Mouse (Mus musculus): Measurements from ENCODE around the gene Arl6ip1. TPM values are rescaled to one million over a fixed set of nuclear protein-coding genes. Genes with fewer than 3 reads are reported as not detected.

The Arl6ip1 gene
- polyA plus RNA-seq, 1 experiment from 2014 or later = 593 TPM

- ATAC-seq (ENCODE audit: low FRiP score) = no peak
- no peak overlapping the region for H3K27ac ChIP-seq
- no peak overlapping the region for H3K4me3 ChIP-seq
- H3K4me1 ChIP-seq (replicated peaks) = peaks cover 29% of the 10 kb centered on the region
- peak overlapping the region; percentile 67; the same call in 1 of the 2 replicates for H3K4me2 ChIP-seq
- H3K27me3 ChIP-seq = no peaks in the 10 kb centered on the region
- WGBS = 77% methylated on average over 11 of the region's 11 CpGs
- H3K36me3 ChIP-seq = peaks cover 32% of the 10 kb centered on the region
- H3K9ac ChIP-seq = no peak overlapping the region
- H3K9me3 ChIP-seq = no peaks in the 10 kb centered on the region
These were observed 3.1 kb downstream of the Arl6ip1 start for GRCm38 (mm10) chr7:118126219-118126875.

- H3K4me3 ChIP-seq = no peak overlapping the region
- no peak for ATAC-seq (ENCODE audit: low FRiP score)
- no peaks in the 10 kb centered on the region for H3K9me3 ChIP-seq
- H3K36me3 ChIP-seq = peaks cover 37% of the 10 kb centered on the region
- H3K27me3 ChIP-seq = no peaks in the 10 kb centered on the region
- no peak overlapping the region for H3K9ac ChIP-seq
- peaks cover 29% of the 10 kb centered on the region for H3K4me1 ChIP-seq (replicated peaks)
- no peak overlapping the region for H3K27ac ChIP-seq
- H3K4me2 ChIP-seq = no peak overlapping the region
These were observed 3.7 kb downstream of the Arl6ip1 start for GRCm38 (mm10) chr7:118125736-118126135.

GRCm38 (mm10) chr7:118123512-118124411 is 5.7 kb downstream of the Arl6ip1 start:
- no peaks in the 10 kb centered on the region for H3K27me3 ChIP-seq
- H3K4me3 ChIP-seq = no peak overlapping the region
- no peak overlapping the region for H3K4me2 ChIP-seq
- H3K9ac ChIP-seq = no peak overlapping the region
- H3K4me1 ChIP-seq (replicated peaks) = peaks cover 24% of the 10 kb centered on the region
- no peak for ATAC-seq (ENCODE audit: low FRiP score)
- 95% methylated on average over 4 of the region's 4 CpGs for WGBS
- H3K9me3 ChIP-seq = no peaks in the 10 kb centered on the region
- peaks cover 56% of the 10 kb centered on the region for H3K36me3 ChIP-seq
- no peak overlapping the region for H3K27ac ChIP-seq

GRCm38 (mm10) chr7:118122235-118122634 is 7.2 kb downstream of the Arl6ip1 start:
- Histone ChIP-seq H3K4me1 (replicated peaks) (peaks cover 9% of the 10 kb centered on the region), H3K36me3 (peaks cover 62% of the 10 kb centered on the region), H3K9me3 (no peaks in the 10 kb centered on the region), H3K4me3 (no peak overlapping the region), H3K27ac (no peak overlapping the region), H3K9ac (no peak overlapping the region), H3K27me3 (no peaks in the 10 kb centered on the region), H3K4me2 (no peak overlapping the region)
- 96% methylated on average over 7 of the region's 7 CpGs for WGBS
- ATAC-seq (ENCODE audit: low FRiP score) = no peak

- Histone ChIP-seq H3K36me3 (peaks cover 55% of the 10 kb centered on the region), H3K4me2 (no peak overlapping the region), H3K4me1 (replicated peaks) (no peaks in the 10 kb centered on the region), H3K27me3 (no peaks in the 10 kb centered on the region), H3K27ac (0 out of 2 replicates have a peak overlapping the region, but pooled peaks have one; percentile 15), H3K4me3 (no peak overlapping the region), H3K9me3 (no peaks in the 10 kb centered on the region), H3K9ac (no peak overlapping the region)
- WGBS = 85% methylated on average over 1 of the region's 1 CpGs
- no peak for ATAC-seq (ENCODE audit: low FRiP score)
These were observed 8.8 kb downstream of the Arl6ip1 start for GRCm38 (mm10) chr7:118120654-118121053.

- Histone ChIP-seq H3K36me3 (peaks cover 55% of the 10 kb centered on the region), H3K9me3 (no peaks in the 10 kb centered on the region), H3K4me2 (no peak overlapping the region), H3K27me3 (no peaks in the 10 kb centered on the region), H3K27ac (no peak overlapping the region), H3K4me1 (replicated peaks) (peaks cover 4% of the 10 kb centered on the region), H3K9ac (no peak overlapping the region), H3K4me3 (no peak overlapping the region)
- WGBS = 92% methylated on average over 5 of the region's 5 CpGs
- no peak for ATAC-seq (ENCODE audit: low FRiP score)
These were observed 9.5 kb downstream of the Arl6ip1 start for GRCm38 (mm10) chr7:118119946-118120345.

GRCm38 (mm10) chr7:118119142-118119541 is 10.3 kb downstream of the Arl6ip1 start:
- no peaks in the 10 kb centered on the region for H3K27me3 ChIP-seq
- H3K27ac ChIP-seq = 0 out of 2 replicates have a peak overlapping the region, but pooled peaks have one; percentile 30
- H3K9me3 ChIP-seq = no peaks in the 10 kb centered on the region
- ATAC-seq (ENCODE audit: low FRiP score) = no peak
- peaks cover 12% of the 10 kb centered on the region for H3K4me1 ChIP-seq (replicated peaks)
- no peak overlapping the region for H3K4me2 ChIP-seq
- no peak overlapping the region for H3K9ac ChIP-seq
- H3K36me3 ChIP-seq = peaks cover 54% of the 10 kb centered on the region
- H3K4me3 ChIP-seq = no peak overlapping the region
- 59% methylated on average over 2 of the region's 2 CpGs for WGBS

GRCm38 (mm10) chr7:118118426-118118825 is 11.0 kb downstream of the Arl6ip1 start:
- H3K9ac ChIP-seq = no peak overlapping the region
- ATAC-seq (ENCODE audit: low FRiP score) = no peak
- no peak overlapping the region for H3K4me3 ChIP-seq
- no peak overlapping the region for H3K4me2 ChIP-seq
- H3K4me1 ChIP-seq (replicated peaks) = peaks cover 19% of the 10 kb centered on the region
- no peaks in the 10 kb centered on the region for H3K27me3 ChIP-seq
- peaks cover 56% of the 10 kb centered on the region for H3K36me3 ChIP-seq
- no peaks in the 10 kb centered on the region for H3K9me3 ChIP-seq
- no peak overlapping the region for H3K27ac ChIP-seq
- WGBS = 91% methylated on average over 3 of the region's 3 CpGs

- H3K9me3 ChIP-seq = no peaks in the 10 kb centered on the region
- no peaks in the 10 kb centered on the region for H3K27me3 ChIP-seq
- ATAC-seq (ENCODE audit: low FRiP score) = no peak
- H3K36me3 ChIP-seq = peaks cover 56% of the 10 kb centered on the region
- H3K4me3 ChIP-seq = no peak overlapping the region
- 49% methylated on average over 4 of the region's 4 CpGs for WGBS
- peaks cover 27% of the 10 kb centered on the region for H3K4me1 ChIP-seq (replicated peaks)
- no peak overlapping the region for H3K4me2 ChIP-seq
- H3K9ac ChIP-seq = no peak overlapping the region
- no peak overlapping the region; the same call in 1 of the 2 replicates for H3K27ac ChIP-seq
These were observed 11.8 kb downstream of the Arl6ip1 start for GRCm38 (mm10) chr7:118117539-118118210.

- Histone ChIP-seq H3K9ac (peak overlapping the region; percentile 70; the same call in 1 of the 2 replicates), H3K4me2 (peak overlapping the region; percentile 64), H3K4me1 (replicated peaks) (peaks cover 34% of the 10 kb centered on the region), H3K27ac (peak overlapping the region; percentile 86; the same call in 1 of the 2 replicates), H3K4me3 (peak overlapping the region; percentile 73), H3K27me3 (no peaks in the 10 kb centered on the region), H3K9me3 (no peaks in the 10 kb centered on the region), H3K36me3 (peaks cover 57% of the 10 kb centered on the region)
- whole genome bisulfite sequencing = 11% methylated on average over 8 of the region's 8 CpGs
- ATAC-seq (ENCODE audit: low FRiP score) = peak; percentile 6; the same call in 1 of the 2 replicates
These were observed 12.5 kb downstream of the Arl6ip1 start for GRCm38 (mm10) chr7:118116787-118117538.

GRCm38 (mm10) chr7:118115877-118116568 is 13.4 kb downstream of the Arl6ip1 start, which contains the start of gene Rps15a:
TSS of gene Rps15a (minus strand) at chr7:118116188.
- Histone ChIP-seq H3K9me3 (no peaks in the 10 kb centered on the region), H3K27me3 (no peaks in the 10 kb centered on the region), H3K9ac (peak within 1 kb of the TSS; percentile 92), H3K4me3 (peak within 1 kb of the TSS; percentile 73), H3K36me3 (peaks cover 64% of the 10 kb centered on the region), H3K4me1 (replicated peaks) (peaks cover 43% of the 10 kb centered on the region), H3K4me2 (peak within 1 kb of the TSS; percentile 90), H3K27ac (peak within 1 kb of the TSS; percentile 93)
- WGBS = under 1% methylated on average over 40 of the region's 40 CpGs
- ATAC-seq (ENCODE audit: low FRiP score) = peak; percentile 89

Data from hindbrain, embryonic 13.5 days (tissue).